Mouse (Mus musculus): ENCODE measurements around the gene 9530077C05Rik.
A peak's percentile ranks its signal among the peaks of the same experiment; 100 is the strongest.
"Not testable (repeated sequence)": the region's sequence is repeated elsewhere in the genome, so short reads cannot be mapped to it uniquely, and the experiment has no call there.

9530077C05Rik gene

DNA sequence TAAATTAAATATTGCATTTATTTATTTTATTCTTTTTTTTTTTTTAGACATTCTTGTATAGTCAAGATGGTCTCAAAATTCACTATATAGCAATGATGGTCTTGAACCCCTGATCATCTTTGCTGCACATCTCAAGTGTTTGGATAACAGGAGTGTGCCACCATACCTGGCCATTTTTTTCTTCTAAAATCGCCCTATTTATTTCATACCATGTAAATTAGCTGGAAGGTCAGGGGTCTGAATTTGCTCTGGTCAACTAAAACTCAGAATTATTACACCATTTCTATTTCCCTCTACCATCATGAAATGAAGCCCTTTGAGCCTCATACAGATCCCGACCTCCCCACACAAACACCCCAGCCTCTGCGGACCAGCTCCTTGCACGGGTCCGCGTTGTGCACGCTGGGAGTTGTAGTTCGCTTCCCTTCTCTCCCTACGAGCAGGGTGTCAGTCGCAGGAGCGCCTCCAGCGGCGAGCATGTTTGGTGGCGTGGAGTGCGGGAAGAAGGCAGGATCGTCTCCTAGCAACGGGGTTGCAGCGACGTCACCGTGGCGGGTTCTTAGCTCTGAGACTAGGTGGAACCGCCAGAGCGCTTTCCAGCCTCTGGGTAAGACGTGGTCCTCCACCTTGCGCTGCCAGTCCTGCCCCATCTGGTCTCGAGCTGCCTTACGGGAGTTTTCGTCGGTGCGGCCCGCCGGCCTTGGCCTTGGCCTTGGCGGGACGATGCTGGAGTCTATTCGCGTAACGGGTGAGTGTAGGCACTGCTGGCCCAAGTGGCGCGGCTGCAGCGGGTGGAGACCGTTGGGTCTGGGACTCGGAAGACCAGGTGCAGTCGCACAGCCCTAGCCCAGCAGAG is at the start of gene 9530077C05Rik:
Gene 9530077C05Rik, plus strand, starts transcription at position 512 of the 856 bp plus-strand sequence.
- peak; percentile 95 to 96 for DNase-seq (ENCODE audit: low spot score in 2 of 2)

DNA sequence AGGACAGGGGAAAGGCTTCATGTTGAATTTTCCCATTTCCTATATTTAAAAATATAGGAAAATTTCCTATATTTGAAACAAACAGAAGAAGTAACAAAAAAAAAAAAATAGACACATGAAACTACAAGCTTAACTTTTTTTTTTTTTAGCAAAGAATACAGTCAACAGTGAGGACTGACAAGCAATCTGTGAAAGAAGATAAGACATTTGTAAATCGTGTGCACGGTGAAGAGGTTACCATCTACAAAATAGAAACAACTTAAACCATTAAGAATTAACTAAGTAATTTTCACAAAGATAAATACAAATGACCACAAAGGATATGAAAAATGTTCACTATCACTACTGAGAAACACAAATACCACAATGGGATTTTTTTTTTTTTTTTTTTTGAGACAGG is 45.1 kb upstream of the 9530077C05Rik start:
- DNase-seq (ENCODE audit: low spot score in 2 of 2): no peak

DNA sequence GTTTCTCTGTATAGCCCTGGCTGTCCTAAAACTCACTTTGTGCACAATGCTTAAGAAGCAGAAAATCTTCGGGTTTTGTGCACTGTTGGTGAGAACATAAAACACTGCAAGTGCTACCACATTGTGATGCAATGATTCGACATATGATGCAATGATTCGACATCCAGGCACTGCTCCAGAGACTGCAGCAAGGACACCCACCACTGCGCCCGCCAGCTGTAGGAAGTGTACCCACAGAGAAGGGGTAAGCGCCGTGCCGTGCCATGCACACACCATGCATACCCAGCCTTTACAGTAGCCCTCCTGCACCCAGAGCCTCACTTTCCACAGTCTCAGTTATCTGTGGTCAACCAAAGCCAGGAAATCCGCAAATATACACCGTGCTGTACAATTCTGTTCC is 44.7 kb upstream of the 9530077C05Rik start:
- no peak for DNase-seq (ENCODE audit: low spot score in 2 of 2)

DNA sequence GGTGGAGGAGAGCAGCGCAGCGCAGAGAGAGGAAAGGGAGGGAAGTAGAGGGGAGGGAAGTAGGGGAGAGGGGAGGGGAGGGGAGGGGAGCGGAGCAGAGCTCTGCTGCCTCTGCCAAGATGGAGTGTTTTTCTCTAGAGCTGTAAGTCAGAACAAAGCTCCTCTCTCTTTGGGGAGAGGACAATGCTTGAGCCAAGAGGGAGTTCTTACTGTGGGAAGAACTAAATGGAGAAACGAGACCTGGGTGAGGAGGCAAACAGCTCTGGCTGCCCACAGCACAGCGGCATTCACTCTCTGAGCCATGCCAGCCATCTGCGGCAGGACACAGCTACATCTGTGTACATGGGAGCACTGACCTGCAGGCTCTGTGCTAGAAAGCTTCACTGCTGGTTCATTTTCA is 43.3 kb upstream of the 9530077C05Rik start:
- no peak for DNase-seq (ENCODE audit: low spot score in 2 of 2)

DNA sequence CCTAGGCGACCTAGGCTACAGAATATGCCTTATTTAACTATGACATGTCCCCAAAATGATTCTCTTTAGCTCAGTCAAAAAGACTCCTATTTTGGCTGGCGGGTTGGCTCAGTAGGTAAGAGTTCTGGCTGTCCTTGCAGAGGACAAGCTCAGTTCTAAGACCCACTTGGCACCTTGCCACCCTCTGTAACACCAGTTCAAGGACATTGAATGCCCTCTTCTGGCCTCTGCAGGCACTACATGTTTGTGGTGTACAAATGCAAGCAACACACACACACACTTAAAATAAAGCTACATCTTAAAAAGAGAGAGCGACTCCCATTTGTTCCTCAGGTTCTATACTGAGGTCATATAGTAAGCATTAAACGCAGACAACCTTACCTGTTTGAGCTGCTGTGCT is 38.6 kb upstream of the 9530077C05Rik start:
- DNase-seq (ENCODE audit: low spot score in 2 of 2): no peak

DNA sequence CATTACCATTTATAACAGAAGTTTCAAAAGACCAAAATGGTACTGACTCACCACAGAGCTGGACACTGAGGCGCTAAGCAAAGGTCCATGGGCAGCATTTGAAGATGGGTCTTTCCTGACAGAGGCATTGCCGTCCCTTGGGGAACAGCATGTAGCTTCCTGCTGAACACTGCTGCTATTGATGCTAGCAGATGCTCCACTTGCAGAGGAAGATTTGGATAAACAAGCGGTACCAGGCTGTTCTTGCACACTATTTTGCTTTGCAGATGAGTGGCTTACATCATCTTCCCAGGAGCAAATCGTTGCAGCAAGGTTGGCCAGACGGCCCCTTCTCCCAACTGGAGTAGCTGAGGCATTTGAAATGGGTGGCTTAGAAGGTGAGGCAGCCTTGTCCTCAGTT is 35.2 kb upstream of the 9530077C05Rik start:
- DNase-seq (ENCODE audit: low spot score in 2 of 2): no peak

DNA sequence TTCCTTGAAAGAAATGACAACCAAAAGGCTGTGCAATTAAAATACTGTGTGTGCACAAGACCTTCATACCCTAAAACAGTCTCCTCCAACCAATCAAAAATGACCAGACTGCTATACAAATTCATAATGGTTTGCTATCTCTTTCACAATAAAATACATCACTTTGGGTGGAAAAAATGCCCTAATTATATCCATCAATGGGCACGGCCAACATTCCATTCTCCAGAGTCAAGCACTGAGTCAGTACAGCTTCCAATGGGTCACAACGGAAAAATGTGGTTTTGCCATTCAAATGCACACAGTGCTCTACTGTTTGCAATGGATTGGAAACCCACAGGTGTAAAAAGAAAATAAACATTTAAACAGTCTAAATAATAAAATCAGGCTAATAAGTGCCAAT is 25.4 kb upstream of the 9530077C05Rik start:
- DNase-seq (ENCODE audit: low spot score in 2 of 2): no peak

DNA sequence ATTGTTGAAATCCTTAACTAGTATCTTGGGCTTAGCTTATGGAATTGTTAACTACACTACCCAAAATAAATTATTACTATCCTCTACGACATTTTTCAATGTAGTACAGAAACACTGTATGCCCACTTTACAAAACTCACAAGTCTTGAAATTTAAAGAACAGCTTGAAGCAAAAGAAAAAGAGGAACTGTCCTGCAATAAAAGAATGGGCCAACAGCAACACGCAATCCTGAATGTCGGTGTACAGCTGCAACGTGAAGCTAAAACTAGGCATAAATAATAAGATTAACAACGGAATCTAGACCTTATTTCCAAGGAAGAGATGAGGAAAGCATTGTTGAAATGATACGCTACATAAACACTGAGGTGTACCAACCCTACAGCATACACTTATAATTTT is 23.4 kb upstream of the 9530077C05Rik start:
- DNase-seq (ENCODE audit: low spot score in 2 of 2): no peak

DNA sequence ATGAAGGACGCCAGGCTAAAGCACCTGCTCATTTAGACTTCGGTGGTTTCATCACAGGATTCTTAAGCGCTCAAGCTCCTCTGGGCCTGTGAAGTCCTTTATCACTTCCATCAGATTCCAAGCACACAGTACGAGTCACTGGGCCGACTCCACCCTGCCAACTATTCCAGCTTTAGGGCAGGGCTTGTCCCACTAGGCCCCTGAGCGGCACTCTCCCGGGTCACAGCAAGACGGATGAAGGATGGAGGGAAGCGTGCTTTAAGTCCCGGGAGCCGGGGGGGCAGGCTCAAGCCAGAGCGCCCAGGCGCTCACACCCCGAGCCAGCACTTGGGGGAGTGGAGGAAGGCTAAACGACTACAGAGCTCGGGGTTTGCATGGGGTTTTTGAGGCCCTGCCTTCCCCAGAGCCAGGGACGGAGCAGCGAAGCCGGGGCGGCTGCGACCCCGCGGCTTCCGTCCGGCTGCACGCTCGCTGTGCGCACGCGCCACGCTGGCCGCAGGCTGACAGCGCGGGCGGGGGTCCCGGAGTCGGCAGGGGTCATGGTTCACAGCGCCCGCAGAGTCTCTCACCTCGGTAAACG is 22.8 kb upstream of the 9530077C05Rik start:
- DNase-seq (ENCODE audit: low spot score in 2 of 2): no peak

DNA sequence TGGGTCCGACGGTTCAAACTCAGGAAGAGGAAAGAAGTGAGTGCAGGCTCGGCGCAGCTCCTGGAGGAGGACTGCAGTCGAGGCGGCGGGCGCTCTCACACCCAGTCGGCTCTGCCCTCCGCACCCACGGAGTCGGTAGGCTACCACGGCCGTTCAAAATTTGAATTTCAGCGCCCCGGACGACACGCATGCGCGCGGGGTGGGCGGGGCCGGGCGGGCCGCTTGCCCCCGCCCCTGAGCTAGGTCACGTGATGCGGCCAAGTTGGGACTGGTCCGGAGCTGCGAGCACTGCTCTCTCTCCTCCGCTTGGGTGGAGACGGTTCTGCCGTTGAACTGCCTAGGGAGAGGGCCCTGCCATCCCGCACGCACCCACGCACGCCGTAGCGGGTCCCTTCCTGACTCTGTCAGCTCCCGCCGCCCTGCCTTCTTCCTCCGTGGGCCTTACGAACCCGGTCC is 22.3 kb upstream of the 9530077C05Rik start, which contains the start of gene Anln:
Gene Anln, minus strand, starts transcription at position 168 of the 456 bp plus-strand sequence.
- DNase-seq (ENCODE audit: low spot score in 2 of 2): peak; percentile 61 to 65

DNA sequence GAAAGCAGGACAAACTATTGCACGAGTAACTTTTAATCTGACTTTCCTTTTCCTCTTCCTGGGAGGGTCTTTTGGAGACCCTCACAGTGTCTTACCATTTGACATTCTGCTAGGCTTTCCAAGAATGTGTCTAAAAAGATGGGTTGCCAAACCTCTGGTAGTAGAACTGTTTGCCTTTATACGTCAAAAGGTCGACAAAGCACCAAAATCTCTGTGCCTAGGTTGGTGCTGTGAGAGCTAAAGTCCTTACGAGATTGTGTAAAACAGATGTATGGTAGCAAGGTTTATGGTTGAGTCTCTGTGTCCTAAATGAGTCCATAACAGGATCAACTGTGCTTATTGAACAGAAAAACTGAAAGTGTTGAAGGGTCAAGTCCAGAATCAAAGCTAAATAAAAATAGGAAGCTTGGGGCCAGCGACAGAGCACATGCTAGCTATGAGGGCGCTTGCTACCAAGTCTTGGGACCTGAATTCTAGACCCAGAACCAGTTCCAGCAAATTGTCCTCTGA is 21.5 kb upstream of the 9530077C05Rik start:
- DNase-seq (ENCODE audit: low spot score in 2 of 2): no peak

DNA sequence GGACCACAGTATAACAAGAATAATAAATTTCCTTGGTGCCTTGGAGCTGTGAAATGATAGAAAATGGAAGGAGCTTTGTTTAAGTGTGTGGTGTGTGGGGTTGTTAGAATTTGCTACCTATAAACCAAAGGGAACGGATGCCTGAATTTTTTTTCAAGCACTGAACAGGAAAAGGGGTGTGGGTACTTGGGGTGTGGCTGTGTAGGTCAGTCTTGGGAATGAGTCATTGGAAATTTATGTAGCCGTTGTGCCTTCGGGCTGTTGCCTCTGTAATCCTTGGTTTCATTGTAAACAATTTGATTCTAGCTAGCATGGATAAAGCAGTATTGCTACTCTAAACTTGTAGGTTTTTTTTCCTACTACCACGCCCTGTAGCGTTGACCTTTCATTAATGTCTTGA is 20.9 kb upstream of the 9530077C05Rik start:
- no peak for DNase-seq (ENCODE audit: low spot score in 2 of 2)

DNA sequence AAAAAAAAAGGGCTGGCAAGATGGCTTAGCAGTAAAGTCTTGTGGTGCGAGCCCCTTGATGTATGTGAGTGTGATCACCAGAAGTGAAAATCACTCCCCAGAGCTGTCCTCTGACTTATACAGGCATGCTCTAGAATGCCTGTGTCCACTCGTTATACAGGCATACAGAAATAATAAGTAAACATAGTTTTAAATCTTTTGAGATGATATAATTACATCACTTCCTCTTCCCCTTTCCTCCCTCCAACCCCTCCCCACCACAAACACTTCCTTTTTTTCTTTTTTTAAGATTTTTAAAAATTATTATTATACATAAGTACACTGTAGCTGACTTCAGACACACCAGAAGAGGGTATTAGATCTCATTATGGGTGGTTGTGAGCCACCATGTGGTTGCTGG is 16.6 kb upstream of the 9530077C05Rik start:
- no peak for DNase-seq (ENCODE audit: low spot score in 2 of 2)

DNA sequence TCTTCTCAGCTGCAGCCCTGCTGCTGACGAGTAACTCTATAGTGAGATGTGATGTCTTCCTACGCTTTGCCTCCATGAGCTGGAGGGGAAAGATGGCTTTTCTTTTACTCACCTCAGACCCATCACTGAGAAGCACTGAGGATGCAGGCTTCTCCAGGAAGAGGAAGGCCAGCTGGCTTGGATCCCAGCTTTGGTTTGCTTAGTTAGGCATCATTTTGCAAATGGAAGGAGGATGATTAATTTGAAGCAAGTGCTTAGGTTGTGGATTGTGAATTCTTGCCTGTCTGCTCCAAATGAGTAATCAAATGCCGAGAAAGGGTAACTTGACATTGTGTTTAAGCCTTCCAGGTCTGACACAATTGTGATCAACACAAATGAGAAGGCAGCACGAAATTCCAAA is 12.3 kb upstream of the 9530077C05Rik start:
- no peak for DNase-seq (ENCODE audit: low spot score in 2 of 2)

DNA sequence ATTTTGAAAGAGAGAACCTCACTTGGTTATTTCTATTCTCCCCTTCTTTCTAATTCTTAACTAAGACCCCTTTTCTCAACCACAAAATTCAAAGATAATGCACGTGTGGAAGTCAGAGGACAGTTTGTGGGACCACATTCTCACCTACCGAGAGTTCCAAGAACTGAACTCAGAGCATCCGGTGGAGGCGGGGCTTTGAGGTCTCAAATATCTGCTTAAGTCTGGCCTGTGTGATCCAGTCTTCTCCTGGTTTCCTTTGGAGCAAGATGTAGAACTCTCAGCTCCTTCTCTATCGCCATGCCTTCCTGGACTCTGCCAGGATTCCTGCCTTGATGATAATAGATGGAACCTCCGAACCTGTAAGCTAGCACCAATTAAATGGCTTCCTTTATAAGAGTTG is 9.3 kb upstream of the 9530077C05Rik start:
- no peak for DNase-seq (ENCODE audit: low spot score in 2 of 2)

DNA sequence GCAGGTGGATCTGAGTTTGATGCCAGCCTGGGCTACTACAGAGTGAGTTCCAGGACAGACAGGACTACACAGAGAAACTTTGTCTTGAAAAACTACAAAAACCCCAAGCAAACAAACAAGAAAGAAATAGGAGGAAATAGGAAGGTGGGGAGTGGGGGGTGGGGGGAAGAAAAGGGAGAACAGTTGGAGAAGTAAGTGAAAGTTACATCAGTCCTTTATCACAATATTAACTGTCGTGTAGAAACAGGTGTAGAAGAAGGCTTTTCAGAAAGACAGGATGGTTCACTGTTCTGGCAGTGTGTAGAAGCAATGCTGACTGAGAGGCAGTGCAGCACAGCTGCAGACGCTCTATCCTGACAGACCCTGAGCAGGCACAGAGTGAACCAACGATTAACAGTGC is 8.3 kb upstream of the 9530077C05Rik start:
- DNase-seq (ENCODE audit: low spot score in 2 of 2): no peak

DNA sequence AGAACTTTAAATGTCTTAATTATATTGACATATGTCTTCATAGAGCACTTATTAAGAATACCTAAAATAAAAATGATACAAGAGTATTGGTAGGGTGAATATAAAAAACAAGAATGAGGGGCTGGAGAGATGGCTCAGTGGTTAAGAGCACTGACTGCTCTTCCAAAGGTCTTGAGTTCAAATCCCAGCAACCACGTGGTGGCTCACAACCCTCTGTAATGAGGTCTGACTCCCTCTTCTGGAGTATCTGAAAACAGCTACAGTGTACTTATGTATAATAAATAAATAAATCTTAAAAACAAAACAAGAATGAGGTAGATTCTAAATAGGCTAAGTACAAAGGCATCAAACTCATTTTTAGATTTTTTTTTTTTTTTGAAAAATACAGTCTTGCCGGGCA is 7.8 kb upstream of the 9530077C05Rik start:
- DNase-seq (ENCODE audit: low spot score in 2 of 2): not testable (repeated sequence)

DNA sequence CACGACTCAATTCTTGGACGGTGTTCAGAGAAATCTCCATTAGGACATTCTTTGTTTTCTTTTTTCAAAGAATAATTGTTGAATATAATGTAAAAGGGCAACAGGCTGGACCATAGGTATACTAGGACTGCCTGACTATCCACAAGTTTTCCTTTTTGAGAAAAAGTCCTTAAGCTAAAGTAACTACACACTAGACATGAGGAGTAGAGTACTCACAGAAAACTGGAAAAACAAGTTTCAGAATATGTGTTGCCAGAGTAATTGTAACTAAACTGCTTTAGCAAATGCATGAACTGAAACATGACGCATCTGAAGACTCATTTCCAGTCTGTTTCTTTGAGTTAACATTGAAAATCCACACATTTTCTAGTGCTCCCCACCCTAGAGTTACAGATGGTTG is 5.9 kb upstream of the 9530077C05Rik start:
- no peak for DNase-seq (ENCODE audit: low spot score in 2 of 2)

DNA sequence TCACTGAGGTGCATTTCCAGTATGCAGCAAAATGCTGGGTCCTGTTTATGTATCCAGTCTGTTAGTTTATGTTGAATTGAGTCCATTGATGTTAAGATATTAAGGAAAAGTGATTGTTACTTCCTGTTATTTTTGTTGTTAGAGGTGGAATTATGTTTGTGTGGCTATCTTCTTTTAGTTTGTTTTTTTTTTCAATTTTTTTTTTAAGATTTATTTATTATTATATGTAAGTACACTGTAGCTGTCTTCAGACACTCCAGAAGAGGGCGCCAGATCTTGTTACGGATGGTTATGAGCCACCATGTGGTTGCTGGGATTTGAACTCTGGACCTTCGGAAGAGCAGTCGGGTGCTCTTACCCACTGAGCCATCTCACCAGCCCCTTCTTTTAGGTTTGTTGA is 3.7 kb upstream of the 9530077C05Rik start:
- not testable (repeated sequence) for DNase-seq (ENCODE audit: low spot score in 2 of 2)

DNA sequence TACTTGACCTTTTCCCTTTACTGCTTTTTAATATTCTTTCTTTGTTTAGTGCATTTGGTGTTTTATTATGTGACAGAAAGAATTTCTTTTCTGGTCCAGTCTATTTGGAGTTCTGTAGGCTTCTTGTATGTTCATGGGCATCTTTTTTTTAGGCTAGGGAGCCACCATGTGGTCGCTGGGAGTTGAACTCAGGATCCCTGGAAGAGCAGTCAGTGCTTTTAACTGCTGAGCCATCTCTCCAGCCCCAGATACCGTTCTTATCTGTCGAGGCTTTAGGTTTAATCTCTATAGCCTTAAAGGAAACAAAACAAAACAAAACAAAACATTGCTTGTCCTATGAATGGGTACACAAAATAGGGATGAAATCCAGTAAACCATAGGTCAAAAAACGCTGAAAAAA is 3.0 kb upstream of the 9530077C05Rik start:
- not testable (repeated sequence) for DNase-seq (ENCODE audit: low spot score in 2 of 2)

DNA sequence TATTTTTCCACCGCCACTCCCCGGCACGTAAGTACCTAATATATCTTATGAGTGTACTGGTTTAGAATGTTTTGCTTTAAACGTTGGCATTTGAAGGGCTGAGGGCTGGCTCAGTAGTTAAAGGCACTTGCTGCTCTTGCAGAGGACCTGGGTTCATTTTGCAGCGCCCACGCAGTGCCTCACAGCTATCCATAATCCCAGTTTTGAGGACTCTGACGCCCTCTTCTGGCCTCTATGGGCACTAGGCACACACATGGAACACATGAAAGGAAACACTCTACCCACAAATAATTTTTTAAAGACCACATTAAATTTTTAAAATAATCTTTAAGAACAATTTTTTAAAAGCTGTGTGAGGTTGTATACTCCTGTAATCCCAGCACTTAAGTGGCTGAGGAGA is 1.8 kb upstream of the 9530077C05Rik start:
- no peak for DNase-seq (ENCODE audit: low spot score in 2 of 2)

DNA sequence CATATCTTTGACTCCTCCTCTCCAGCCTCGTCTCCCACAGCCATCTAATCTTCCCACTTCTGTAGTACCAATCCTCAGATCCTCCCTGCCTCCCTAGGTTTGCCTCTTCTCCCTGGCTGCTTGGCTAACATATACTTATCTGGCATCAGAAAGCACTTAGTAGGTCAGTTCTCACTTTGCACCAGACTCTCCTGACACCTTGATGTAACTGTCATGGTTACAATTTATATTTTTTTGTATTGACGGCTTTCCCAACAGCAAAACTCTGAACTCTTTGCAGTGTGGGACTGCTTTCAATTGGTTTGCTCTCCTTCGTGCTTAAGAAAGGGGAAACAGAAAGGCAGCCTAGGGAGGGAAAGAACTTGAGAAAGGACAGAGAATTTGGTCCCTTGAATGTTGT is 4.9 kb downstream of the 9530077C05Rik start:
- no peak for DNase-seq (ENCODE audit: low spot score in 2 of 2)

DNA sequence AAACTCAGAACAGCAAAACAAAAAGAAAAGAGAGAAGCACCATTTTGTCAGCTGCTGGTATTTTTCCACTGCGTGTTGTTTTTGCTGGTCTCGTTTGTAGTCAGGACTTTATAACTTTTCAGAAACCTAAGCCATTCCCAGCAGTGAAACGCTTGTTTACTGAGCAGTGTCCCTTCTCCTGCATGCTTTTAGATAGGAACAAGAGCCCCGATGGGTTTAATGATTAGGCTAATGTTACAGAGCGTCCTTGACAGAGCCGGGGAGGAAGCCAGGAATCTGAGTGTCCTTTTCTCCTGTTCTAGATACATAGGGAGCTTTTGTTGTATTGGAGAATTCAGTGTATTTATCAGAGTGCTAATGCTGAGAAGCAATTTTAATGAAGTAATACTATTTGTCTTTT is 6.2 kb downstream of the 9530077C05Rik start:
- no peak for DNase-seq (ENCODE audit: low spot score in 2 of 2)
